Mouse (Mus musculus): Measurements from ENCODE around the gene Sirt1. TPM values are rescaled to one million over a fixed set of nuclear protein-coding genes. Genes with fewer than 3 reads are reported as not detected.
"Not testable (repeated sequence)": the region's sequence is repeated elsewhere in the genome, so short reads cannot be mapped to it uniquely, and the experiment has no call there.

Gene Sirt1
- total RNA-seq (2022) = 10 to 100 TPM; 14.1 to 16.0 (median 15.3) TPM

- peak in 1 of 2 experiments; percentile 10 for DNase-seq (ENCODE audit: low spot score in 2 of 2)
Observed at GRCm38 (mm10) chr10:63381498-63382280, at the start of gene Sirt1. Gene Sirt1 (minus strand): TSS chr10:63381704.

DNA sequence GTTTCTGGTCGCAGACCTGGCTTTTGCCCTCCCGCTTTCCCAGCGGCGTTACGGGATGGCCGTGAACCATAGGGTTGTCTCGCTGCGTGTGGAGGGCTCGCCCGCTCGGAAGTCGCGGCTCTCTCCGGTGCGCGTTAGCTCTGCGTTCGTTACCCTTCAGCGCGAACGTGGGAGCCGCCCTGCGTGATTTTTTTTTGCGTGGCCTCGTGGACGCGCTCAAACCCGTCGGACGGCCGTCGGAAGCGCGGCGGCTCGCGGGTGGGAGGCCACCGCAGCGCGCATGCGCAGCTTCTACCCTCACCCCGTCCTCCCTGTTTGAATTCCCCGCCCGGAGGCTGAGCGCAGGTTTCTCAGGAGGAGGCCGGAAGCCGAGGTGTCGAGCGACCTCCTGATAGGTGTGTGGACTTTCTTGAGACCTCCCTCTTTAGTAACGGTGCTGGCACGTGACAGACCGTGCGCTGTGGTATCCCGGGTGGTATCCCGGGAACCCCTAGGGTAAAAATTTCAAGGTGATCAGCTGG lies 48.3 kb upstream of the Sirt1 start, which contains the start of gene Ctnna3:
Gene Ctnna3 (plus strand): TSS at position 314 of the 521 bp plus-strand sequence.
- peak; percentile 84 to 91 for DNase-seq (ENCODE audit: low spot score in 2 of 2)

DNA sequence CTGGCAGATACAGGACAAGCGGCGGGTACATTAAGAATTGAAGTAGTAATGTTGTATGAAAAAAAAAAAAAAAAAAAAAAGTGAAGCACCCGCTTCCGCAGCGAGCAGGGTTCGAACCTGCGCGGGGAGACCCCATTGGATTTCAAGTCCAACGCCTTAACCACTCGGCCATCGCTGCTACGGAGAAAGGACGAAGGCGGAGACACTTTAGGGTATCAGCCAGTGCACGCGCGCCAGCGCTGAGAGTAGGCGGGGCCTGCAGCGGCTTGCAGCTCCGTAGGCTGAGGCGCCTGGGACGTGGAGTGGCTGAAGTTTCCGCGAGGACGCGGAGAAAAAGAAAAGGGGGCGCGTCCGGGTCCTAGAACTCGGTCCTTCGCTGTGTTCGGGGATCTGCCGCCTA lies 47.9 kb upstream of the Sirt1 start:
- peak; percentile 97 to 100 for DNase-seq (ENCODE audit: low spot score in 2 of 2)

GRCm38 (mm10) chr10:63429023-63429340 lies 47.5 kb upstream of the Sirt1 start:
- DNase-seq (ENCODE audit: low spot score in 2 of 2) = no peak

DNA sequence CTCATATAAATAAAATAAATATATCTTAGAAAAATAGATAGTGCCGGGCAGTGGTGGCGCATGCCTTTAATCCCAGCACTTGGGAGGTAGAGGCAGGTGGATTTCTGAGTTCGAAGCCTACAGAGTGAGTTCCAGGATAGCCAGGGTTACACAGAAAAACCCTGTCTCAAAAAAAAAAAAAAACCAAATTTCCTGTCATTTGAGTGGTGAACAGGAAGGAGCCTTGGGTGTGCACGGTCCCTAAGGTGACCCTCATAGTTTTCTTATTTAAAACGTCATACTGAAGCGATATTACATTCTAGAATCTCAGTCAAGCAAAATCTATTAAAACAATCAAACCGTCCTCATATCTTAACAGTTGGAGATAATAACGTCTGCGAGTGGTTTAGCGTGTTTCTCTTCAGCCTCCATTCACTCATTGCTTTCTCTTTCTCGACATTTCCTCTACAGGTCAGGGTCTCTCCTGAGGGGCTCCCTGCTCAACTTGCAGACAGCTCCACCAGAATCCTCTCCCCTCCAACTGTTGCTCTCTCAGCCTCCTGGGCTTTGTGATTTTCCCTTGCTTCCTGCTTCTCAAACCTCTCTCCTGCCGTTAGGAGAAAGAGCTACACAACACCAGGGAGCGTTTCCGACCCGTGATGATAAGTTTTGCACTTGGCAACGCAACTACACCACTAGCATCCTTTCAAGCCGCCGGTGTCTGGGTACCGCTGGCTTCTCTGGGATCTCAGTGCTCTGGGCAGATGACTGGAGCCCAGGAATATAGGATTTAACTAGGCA lies 46.9 kb upstream of the Sirt1 start:
- DNase-seq (ENCODE audit: low spot score in 2 of 2) = no peak

DNA sequence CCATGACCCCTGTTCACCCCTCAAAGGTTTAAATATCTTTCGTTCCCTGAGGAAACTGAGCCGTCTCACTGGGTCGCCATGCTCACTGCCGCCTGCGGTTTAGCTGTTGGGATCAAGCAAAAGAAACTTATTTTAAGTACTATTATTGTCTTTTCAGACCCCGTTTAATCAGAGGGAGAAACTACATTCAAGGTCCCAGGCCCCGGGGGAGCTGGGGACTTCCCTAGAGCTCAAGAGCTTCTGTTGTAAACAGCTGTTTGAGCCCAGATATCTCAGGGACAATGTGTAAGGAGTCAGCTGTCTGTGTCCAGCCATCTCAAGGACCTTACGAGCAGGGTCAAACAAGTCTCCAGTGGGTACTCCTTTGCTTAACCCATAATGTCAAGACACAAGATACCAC lies 45.6 kb upstream of the Sirt1 start:
- DNase-seq (ENCODE audit: low spot score in 2 of 2) = no peak

DNA sequence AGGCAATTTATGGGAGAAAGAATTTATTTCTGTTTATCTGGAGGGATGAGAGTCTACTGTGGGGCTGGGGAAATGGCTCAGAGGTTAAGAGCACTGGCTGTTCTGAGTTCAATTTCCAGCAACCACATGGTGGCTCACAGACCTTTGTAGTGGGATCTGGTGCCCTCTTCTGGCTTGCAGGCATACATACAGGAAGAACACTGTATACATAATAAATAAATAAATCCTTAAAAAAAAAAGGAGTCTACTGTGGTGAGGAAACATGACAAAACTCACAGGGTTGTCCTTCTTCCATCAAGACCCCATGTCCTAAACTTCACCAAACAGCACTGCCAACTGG lies 42.9 kb upstream of the Sirt1 start:
- DNase-seq (ENCODE audit: low spot score in 2 of 2) = no peak

DNA sequence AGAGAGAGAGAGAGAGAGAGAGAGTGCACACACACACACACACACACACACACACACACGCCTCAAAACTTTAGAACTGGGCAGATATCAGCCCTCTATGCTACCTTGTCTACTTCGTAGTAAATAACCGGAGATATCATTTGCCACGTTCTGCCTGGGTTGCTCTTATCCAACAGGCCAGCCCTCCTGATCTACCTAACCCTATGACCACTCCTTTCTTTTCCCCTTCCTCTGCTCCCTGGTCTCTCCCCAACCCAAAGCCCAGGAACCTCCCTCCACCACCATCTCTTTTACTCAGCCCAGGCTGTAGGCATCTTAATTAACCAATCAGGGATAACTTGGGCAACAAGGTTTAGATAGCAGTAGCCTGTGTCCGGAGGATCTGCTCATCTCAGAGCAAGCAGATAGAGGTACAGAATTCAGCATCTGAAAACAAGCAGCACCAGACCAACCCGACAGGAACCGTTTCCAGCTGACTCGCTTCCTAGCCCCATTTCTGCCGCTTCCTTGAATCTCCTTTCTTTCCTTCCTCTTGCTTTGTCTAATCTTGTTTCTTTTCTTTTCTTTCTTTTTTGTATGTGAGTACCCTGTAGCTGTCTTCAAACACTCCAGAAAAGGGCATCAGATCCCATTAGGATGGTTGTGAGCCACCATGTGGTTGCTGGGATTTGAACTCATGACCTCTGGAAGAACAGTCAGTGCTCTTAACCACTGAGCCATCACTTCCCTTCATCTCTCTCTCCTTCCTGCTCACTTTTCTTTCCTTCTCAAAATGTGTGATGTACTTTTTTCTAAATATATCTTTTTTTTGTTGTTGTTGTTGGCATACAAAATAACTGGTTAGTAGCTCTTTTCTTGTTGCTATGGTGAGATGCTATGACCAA lies 42.3 kb upstream of the Sirt1 start:
- DNase-seq (ENCODE audit: low spot score in 2 of 2) = no peak

DNA sequence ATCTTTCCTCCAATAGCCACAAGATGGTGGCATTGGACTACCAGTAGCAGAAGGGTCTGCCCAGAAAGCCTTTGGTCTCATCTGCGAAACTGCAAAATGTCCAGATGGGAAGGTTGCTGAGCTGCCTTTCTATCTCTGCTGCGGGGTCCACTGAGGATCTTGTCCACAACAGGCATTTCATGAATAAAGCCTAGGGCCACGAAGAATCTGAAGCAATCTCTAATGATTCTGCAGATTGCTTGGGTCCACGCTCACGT lies 41.2 kb upstream of the Sirt1 start:
- no peak for DNase-seq (ENCODE audit: low spot score in 2 of 2)

- no peak for DNase-seq (ENCODE audit: low spot score in 2 of 2)
Observed at GRCm38 (mm10) chr10:63421739-63422735, 40.5 kb upstream of the Sirt1 start, which contains the start of gene Gm7075. Gene Gm7075 (minus strand): TSS chr10:63421789.

- DNase-seq (ENCODE audit: low spot score in 2 of 2) = no peak
Observed at GRCm38 (mm10) chr10:63417061-63417460, 35.6 kb upstream of the Sirt1 start.

DNA sequence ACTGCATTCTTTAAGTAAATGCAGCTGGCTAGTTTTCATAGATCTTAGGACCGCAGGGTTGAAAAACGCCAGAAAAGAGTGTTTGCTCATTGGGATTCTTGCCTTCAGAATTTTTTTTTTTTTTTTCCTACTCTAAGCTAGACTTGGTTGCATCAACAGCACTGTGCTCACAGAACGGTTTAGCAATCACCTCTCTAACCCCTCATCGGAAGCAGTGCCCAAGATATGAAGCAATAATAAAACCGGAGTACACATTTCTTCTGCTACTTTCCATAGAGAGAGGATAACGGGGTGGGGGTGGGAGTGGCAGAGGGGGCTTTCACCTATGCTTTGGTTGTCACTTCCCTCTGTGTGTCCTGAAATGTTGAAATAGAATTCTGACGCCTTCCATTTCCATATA lies 34.3 kb upstream of the Sirt1 start:
- DNase-seq (ENCODE audit: low spot score in 2 of 2) = no peak

DNA sequence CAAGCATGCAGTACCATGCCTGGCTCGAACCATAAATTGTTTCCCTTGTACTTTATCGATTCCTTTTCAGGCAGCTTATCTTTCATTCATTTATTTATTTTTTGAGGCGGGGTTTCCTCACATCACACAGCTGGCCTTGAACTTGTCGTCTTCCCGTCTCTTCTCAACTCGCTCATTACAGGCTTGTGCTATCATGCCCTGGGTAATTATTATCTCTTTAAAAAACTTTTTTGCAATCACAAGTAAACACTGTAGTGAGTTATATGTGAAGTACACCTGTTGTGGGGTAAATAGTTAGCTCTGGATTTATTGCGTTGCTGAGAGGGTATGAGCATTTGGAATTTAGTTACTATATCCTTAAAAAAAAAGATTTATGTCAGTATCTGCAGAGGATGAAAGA lies 33.8 kb upstream of the Sirt1 start:
- DNase-seq (ENCODE audit: low spot score in 2 of 2) = no peak

- no peak for DNase-seq (ENCODE audit: low spot score in 2 of 2)
Observed at GRCm38 (mm10) chr10:63412756-63413155, 31.3 kb upstream of the Sirt1 start.

DNA sequence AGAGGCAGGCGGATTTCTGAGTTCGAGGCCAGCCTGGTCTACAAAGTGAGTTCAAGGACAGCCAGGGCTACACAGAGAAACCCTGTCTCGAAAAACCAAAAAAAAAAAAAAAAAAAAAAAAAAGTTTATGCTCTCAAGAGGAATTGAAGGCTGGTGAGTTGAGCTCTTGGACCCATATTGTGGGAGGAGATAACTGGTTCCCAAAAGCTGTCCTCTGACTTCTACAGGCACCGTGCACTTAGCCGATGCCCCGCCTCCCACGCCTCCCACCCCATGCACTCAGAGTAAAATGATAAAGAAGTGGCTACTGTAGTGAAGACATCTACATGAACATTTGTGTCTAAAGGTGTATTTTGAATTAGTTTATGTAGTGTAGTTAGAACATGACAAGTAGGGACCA lies 30.2 kb upstream of the Sirt1 start:
- DNase-seq (ENCODE audit: low spot score in 2 of 2) = not testable (repeated sequence)

DNA sequence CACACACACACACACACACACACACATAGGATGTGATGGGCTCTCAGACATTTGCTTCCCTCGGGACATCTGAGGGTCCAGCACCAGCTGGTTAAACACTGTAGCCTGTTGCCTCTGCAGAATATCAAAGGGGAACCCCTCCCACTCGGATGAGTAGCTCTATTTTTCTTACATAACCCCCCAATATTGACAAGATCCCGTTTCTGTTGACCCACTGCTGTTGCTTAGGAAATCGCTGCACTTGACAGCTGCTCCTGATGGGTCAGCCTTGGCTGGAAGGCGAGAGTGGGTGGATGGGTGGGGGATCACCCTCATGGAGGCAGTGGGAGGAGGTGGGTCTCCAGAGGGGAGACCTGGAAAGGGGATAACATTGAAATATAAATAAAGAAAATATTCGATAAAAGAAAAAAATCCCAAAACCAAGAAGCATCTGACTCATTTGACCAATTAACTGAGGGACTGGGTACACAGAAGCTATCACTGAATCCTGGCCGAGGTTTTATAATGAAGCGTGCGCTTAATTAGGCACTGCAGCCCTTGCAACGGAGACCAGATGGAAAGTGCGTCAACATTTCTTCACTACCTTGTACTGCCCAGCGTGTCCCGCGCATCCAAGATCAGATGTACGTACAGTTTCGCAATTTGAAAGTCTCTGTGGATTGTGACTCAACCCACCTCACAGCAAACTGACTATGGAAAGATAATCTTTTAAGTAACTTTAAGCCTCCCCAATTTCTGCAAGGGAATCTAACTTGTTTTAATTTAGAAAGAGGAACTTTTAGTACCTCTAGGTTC lies 28.9 kb upstream of the Sirt1 start:
- DNase-seq (ENCODE audit: low spot score in 2 of 2) = no peak

GRCm38 (mm10) chr10:63403636-63404035 lies 22.1 kb upstream of the Sirt1 start:
- no peak for DNase-seq (ENCODE audit: low spot score in 2 of 2)

- DNase-seq (ENCODE audit: low spot score in 2 of 2) = no peak
Observed at GRCm38 (mm10) chr10:63402731-63403504, 21.4 kb upstream of the Sirt1 start.

- DNase-seq (ENCODE audit: low spot score in 2 of 2) = no peak
Observed at GRCm38 (mm10) chr10:63396963-63397362, 15.5 kb upstream of the Sirt1 start.
